Mouse (Mus musculus): ENCODE data around the gene Macrod2. TPM values are rescaled to one million over a fixed set of nuclear protein-coding genes. Genes with fewer than 3 reads are reported as not detected.

Gene Macrod2
- polyA plus RNA-seq, 1 experiment: 57.8 TPM

DNA sequence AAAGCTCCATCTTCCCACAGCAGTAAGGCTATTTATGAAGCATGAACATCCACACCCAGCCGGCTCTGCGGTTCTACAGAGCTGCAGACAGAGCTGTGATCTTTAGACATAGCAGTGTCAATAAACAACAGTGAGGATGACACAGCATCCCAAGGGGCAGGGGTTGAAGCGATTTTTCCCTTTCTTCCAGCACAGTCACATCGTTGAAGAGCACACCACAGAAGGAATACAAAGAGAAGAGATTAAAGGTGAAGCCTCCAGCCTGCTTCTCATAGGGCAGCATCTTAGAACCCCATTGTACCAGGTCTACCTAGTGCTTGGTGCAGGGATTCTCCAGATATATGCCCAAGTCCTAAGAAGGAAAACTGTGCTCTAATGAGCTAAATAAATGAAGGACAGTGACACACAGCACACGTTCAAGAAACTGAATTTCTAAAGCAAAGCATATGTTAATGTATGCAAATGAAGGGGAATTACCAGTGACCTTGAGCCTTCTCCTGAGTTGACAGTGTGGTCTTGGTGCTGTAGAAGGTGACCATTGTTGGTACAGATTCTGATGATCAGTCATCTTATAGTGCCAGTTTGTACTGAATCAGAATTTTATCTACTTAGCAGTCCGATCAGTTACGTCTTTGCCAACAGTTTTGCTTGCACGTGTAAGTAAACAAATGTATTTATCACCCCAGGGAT is 1021.9 kb downstream of the Macrod2 start:
- Histone ChIP-seq H3K4me3 (replicated peaks) (no peak overlapping the region), H3K27me3 (replicated peaks) (no peaks in the 10 kb centered on the region), H3K4me1 (no peaks in the 10 kb centered on the region), H3K36me3 (replicated peaks; ENCODE audit: low read length) (no peaks in the 10 kb centered on the region), H3K9me3 (0 out of 2 replicates have a peak, but pooled peaks cover 2% of the 10 kb centered on the region)
- no peak for TF ChIP-seq FLI1 (IDR thresholded peaks at IDR 0.05; ENCODE audit: low read length)
- TF ChIP-seq GATA1 (IDR thresholded peaks at IDR 0.05; ENCODE audit: borderline replicate concordance, low read length): no peak

DNA sequence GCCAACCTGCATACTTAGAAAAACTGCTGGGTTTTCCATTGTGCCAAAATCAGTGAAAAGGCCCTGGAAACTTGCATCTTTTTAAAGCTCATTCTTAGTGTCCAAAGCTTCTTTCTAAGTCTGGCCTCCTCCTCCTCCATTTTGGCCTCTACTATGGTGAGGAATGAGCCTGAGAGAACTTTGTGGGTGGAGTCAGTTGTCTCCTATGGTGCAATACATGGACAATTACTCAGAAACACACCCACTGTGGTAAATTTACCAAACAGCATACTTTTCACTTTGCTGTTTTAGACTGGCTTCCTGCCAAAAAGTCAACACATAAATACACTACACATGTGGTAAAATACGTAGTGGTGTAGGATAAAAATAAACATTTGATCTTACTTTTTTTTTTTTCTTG is 1024.7 kb downstream of the Macrod2 start:
- Histone ChIP-seq H3K27me3 (replicated peaks) (no peaks in the 10 kb centered on the region), H3K36me3 (replicated peaks; ENCODE audit: low read length) (no peaks in the 10 kb centered on the region), H3K9me3 (0 out of 2 replicates have a peak, but pooled peaks cover 2% of the 10 kb centered on the region), H3K4me1 (no peaks in the 10 kb centered on the region), H3K4me3 (replicated peaks) (no peak overlapping the region)
- TF ChIP-seq FLI1 (IDR thresholded peaks at IDR 0.05; ENCODE audit: low read length) (no peak), GATA1 (IDR thresholded peaks at IDR 0.05; ENCODE audit: borderline replicate concordance, low read length) (no peak)

DNA sequence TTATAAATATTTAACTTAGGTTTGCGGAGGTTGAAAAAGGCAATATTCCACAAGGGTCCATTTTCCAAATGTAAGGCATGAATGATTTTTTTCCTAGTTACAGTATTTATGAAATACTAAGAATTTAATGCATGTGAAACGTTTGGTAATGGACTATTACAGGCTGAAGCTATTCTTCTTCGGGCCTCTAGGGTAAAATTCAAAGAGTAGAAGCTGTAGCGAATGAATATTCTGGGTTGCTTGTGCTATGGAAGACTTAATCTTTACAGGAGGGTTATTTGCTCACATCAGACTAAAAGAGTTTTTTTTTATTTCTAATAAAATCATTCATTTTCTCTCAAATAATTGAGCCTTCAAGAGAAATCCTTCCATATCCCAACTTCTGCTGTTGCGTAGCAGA is 1039.0 kb downstream of the Macrod2 start:
- H3K4me3 ChIP-seq (replicated peaks): no peak overlapping the region
- H3K4me1 ChIP-seq: no peaks in the 10 kb centered on the region
- H3K36me3 ChIP-seq (replicated peaks; ENCODE audit: low read length): no peaks in the 10 kb centered on the region
- H3K9me3 ChIP-seq: peaks cover 3% of the 10 kb centered on the region; the same call in 1 of the 2 replicates
- H3K27me3 ChIP-seq (replicated peaks): no peaks in the 10 kb centered on the region
- TF ChIP-seq GATA1 (IDR thresholded peaks at IDR 0.05; ENCODE audit: borderline replicate concordance, low read length) (no peak), FLI1 (IDR thresholded peaks at IDR 0.05; ENCODE audit: low read length) (no peak)

GRCm38 (mm10) chr2:141434731-141435570 is 1039.8 kb downstream of the Macrod2 start:
- Histone ChIP-seq H3K36me3 (replicated peaks; ENCODE audit: low read length) (no peaks in the 10 kb centered on the region), H3K4me3 (replicated peaks) (no peak overlapping the region), H3K9me3 (peaks cover 3% of the 10 kb centered on the region; the same call in 1 of the 2 replicates), H3K27me3 (replicated peaks) (no peaks in the 10 kb centered on the region), H3K4me1 (no peaks in the 10 kb centered on the region)
- no peak for TF ChIP-seq FLI1 (IDR thresholded peaks at IDR 0.05; ENCODE audit: low read length)
- no peak for TF ChIP-seq GATA1 (IDR thresholded peaks at IDR 0.05; ENCODE audit: borderline replicate concordance, low read length)

DNA sequence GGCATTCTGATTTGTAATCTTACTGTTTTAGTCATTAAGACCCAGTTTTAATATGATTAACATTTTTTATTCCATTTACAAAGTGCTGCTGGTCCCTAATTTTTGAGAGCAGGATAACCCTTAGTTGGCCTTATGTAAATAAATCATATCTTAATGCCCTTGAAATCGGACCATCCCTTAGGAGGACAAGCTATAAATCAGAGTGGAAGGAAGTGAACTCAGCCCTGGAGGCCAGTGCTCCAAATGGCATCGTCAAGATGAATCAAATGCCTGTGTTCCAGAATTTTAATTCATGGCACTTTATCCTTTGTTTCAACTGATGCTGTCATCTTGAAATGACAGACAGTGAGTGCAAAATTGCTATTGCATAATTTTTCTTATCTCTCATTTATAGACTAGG is 1046.8 kb downstream of the Macrod2 start:
- no peaks in the 10 kb centered on the region for H3K36me3 ChIP-seq (replicated peaks; ENCODE audit: low read length)
- H3K9me3 ChIP-seq: no peaks in the 10 kb centered on the region; the same call in 1 of the 2 replicates
- TF ChIP-seq FLI1 (IDR thresholded peaks at IDR 0.05; ENCODE audit: low read length): no peak
- TF ChIP-seq GATA1 (IDR thresholded peaks at IDR 0.05; ENCODE audit: borderline replicate concordance, low read length): no peak
- H3K4me3 ChIP-seq (replicated peaks): no peak overlapping the region
- no peaks in the 10 kb centered on the region for H3K4me1 ChIP-seq
- H3K27me3 ChIP-seq (replicated peaks): no peaks in the 10 kb centered on the region

GRCm38 (mm10) chr2:141449078-141449680 is 1054.1 kb downstream of the Macrod2 start:
- Histone ChIP-seq H3K4me1 (no peaks in the 10 kb centered on the region), H3K4me3 (replicated peaks) (no peak overlapping the region), H3K9me3 (peaks cover 4% of the 10 kb centered on the region; the same call in 1 of the 2 replicates), H3K27me3 (replicated peaks) (no peaks in the 10 kb centered on the region), H3K36me3 (replicated peaks; ENCODE audit: low read length) (no peaks in the 10 kb centered on the region)
- TF ChIP-seq GATA1 (IDR thresholded peaks at IDR 0.05; ENCODE audit: borderline replicate concordance, low read length) (no peak), FLI1 (IDR thresholded peaks at IDR 0.05; ENCODE audit: low read length) (no peak)

GRCm38 (mm10) chr2:141463946-141464345 is 1068.8 kb downstream of the Macrod2 start:
- no peaks in the 10 kb centered on the region for H3K36me3 ChIP-seq (replicated peaks; ENCODE audit: low read length)
- no peaks in the 10 kb centered on the region for H3K27me3 ChIP-seq (replicated peaks)
- H3K4me3 ChIP-seq (replicated peaks): no peak overlapping the region
- no peaks in the 10 kb centered on the region for H3K4me1 ChIP-seq
- TF ChIP-seq GATA1 (IDR thresholded peaks at IDR 0.05; ENCODE audit: borderline replicate concordance, low read length) (no peak), FLI1 (IDR thresholded peaks at IDR 0.05; ENCODE audit: low read length) (no peak)
- H3K9me3 ChIP-seq: peaks cover 12% of the 10 kb centered on the region

GRCm38 (mm10) chr2:141472791-141473190 is 1077.7 kb downstream of the Macrod2 start:
- TF ChIP-seq GATA1 (IDR thresholded peaks at IDR 0.05; ENCODE audit: borderline replicate concordance, low read length): no peak
- Histone ChIP-seq H3K4me3 (replicated peaks) (no peak overlapping the region), H3K36me3 (replicated peaks; ENCODE audit: low read length) (no peaks in the 10 kb centered on the region), H3K27me3 (replicated peaks) (no peaks in the 10 kb centered on the region), H3K4me1 (no peaks in the 10 kb centered on the region), H3K9me3 (peaks cover 4% of the 10 kb centered on the region; the same call in 1 of the 2 replicates)

- Histone ChIP-seq H3K4me1 (no peaks in the 10 kb centered on the region), H3K36me3 (replicated peaks; ENCODE audit: low read length) (no peaks in the 10 kb centered on the region), H3K27me3 (replicated peaks) (no peaks in the 10 kb centered on the region), H3K4me3 (replicated peaks) (no peak overlapping the region), H3K9me3 (peaks cover 7% of the 10 kb centered on the region; the same call in 1 of the 2 replicates)
- TF ChIP-seq FLI1 (IDR thresholded peaks at IDR 0.05; ENCODE audit: low read length) (no peak), GATA1 (IDR thresholded peaks at IDR 0.05; ENCODE audit: borderline replicate concordance, low read length) (no peak)
Observed at GRCm38 (mm10) chr2:141477585-141477984, 1082.5 kb downstream of the Macrod2 start.

All from megakaryocyte, embryonic 14.5 days (primary cell).